Mouse (Mus musculus) fibroblast of lung, adult 2 months (primary cell): ENCODE measurements around the gene Prss41.
A peak's percentile ranks its signal among the peaks of the same experiment; 100 is the strongest.
"Not testable (repeated sequence)": the region's sequence is repeated elsewhere in the genome, so short reads cannot be mapped to it uniquely, and the experiment has no call there.

ENCODE experiments used
- DNase-seq: peaks from one replicate; pipeline ENCODE4 v3.0.0-alpha.2; 2011; ENCODE audit warnings: low read depth

The Prss41 gene

DNA sequence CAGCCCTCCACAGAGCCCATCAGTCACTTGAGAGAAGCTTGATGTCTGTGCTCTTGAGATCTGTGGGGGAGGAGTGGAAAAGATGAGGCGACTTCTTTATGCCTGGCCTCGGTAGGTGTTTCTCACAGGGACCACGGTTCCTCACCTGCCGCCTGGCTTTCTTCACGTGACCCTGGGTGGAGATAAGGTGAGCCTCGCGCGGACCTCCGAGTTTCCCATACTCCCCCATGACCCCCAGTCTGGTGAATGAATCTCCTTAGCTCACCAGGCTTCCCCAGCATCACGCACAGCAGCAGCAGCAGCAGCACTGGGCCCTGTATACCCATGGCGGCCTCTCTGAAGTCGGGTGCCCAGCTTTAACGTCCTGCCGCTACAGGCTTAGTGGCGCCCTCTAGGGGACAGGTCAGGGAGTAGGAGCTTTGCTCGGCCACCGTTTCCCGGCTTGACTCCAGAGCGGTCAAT is at the start of gene Prss41, which contains the start of gene Prss32:
Prss41 (minus strand) TSS at position 361 of the 462 bp plus-strand sequence.
Prss32 (plus strand) TSS at position 44 of the 462 bp plus-strand sequence.
- no peak for DNase-seq

GRCm38 (mm10) chr17:23880576-23880975 is 36.6 kb upstream of the Prss41 start, which contains the start of the genes Dcpp1 and Dcpp2:
Dcpp1 (plus strand) TSS chr17:23880876.
Dcpp2 (plus strand) TSS chr17:23880880.
- not testable (repeated sequence) for DNase-seq

DNA sequence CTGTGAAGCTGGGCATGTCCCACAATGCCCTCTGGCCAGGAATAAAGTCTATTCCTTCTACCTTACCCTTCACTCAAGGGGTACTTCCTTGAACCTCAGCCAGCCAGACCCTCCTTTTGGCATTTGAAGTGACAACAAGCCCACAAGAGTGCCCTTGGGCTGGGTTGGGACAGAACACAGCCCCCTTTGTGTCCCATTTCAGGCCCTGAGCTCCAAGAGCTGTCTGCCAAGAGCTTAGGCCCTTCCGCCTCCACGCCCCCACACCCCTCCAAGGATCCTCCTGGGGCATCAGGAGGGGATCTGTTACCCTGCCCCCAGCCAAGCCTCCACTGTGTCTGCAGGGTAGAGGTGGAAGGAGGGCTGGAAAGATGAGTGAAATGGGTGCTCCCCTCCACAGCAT is 33.2 kb upstream of the Prss41 start:
- no peak for DNase-seq

GRCm38 (mm10) chr17:23876741-23877140 is 32.8 kb upstream of the Prss41 start:
- no peak for DNase-seq

- DNase-seq = peak; percentile 32
Observed at GRCm38 (mm10) chr17:23873884-23874856, 30.2 kb upstream of the Prss41 start.

DNA sequence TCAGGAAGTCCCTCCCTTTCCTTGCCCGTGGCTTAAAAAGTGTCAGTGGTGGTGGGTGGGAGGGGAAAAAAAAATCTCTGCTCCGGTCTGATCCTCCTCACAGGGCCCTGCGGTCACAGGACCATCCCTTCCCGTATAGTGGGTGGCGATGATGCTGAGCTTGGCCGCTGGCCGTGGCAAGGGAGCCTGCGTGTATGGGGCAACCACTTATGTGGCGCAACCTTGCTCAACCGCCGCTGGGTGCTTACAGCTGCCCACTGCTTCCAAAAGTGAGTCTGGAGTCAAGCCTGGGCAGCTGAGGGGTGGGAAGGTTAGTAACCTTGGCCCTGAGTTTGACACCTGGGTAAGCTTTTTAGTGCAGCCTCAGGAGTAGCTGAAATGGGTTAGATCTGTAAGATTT is 24.5 kb upstream of the Prss41 start:
- DNase-seq = no peak

GRCm38 (mm10) chr17:23867756-23868155 is 23.8 kb upstream of the Prss41 start, which contains the start of gene Prss21:
Prss21 (plus strand) TSS chr17:23868056.
- DNase-seq = no peak

DNA sequence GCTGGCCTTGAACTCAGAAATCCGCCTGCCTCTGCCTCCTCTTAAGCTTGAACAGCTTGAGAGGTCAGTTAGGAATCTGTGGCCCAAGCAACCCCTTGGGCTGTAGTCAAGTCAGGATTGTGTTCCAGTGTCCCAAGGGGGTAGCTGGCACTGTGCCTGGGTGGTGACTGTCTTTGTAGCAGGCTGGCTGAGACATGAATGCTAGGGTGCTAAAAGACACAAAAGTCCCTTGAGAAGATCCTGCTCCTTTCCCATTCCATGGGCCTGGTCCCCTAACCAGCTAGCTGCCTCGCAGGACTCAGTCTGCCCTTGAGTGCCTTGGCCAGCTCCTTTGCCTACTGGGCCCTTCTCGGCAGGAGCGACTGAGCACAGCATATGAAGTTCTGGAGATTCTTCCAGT is 19.0 kb upstream of the Prss41 start:
- no peak for DNase-seq

DNA sequence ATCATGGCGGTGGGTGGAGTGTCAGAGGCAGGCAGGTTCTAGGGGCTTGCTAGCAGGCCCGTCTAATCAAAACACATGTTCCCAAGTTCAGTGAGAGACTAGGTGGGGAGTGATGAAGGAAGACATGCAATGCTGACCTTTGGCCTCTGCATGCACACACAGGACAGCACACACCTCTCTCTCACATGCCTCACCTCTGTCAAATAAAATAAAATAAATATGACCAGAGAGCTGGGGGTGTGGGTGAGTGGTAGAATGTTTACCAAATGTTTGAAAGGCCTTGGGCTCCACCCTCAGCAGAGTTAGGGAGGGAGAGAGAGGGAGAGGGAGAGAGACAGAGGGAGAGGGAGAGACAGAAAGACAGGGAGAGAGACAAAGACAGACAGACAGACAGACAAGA is 13.9 kb upstream of the Prss41 start:
- no peak for DNase-seq

GRCm38 (mm10) chr17:23857193-23857592 is 13.2 kb upstream of the Prss41 start:
- peak; percentile 19 for DNase-seq

GRCm38 (mm10) chr17:23854229-23854765 is 10.3 kb upstream of the Prss41 start:
- DNase-seq = no peak

GRCm38 (mm10) chr17:23853292-23853691 is 9.3 kb upstream of the Prss41 start:
- no peak for DNase-seq

GRCm38 (mm10) chr17:23850853-23851749 is 7.1 kb upstream of the Prss41 start:
- peak; percentile 28 for DNase-seq

DNA sequence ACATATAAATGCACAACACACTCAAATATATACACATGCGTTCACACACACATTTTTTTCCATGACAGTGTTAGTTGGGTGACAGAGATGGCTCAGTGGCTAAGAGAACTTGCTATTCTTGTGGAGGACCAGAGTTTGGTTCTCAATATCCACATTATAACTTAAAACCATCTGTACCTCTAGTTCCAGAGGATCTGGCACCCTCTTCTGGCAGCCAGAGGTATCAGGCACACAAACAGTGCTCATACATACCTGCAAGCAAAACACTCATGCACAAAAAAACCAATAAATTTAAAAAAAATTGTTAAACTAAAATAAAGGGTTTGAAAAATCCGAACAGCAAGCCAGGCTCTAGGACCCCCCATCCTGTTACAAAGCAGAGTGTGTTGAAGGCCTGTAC is 6.1 kb upstream of the Prss41 start:
- no peak for DNase-seq

- DNase-seq = no peak
Observed at GRCm38 (mm10) chr17:23843141-23843811, 696 bp downstream of the Prss41 start.

DNA sequence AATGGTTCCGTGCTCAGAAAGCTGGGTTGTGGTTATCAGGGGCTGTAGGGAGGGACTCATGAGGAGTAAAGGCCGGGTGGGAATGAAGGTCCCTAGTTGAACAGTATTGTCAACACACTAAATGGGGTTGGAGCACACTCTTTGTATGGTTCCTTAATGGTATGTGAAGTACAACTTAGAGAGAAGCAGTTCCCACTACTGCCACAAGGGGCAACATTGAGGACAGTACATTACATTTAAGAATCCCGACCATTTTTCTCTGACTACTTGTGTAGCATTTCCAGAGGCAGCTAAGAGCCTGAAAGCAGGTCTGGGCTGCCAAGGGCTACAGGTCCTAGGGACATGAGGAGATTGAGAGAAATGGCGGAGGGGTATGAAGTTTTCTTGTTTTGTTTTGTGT is 2.8 kb downstream of the Prss41 start:
- DNase-seq = peak; percentile 28

GRCm38 (mm10) chr17:23836006-23836575 is 7.9 kb downstream of the Prss41 start, which contains the start of gene Prss33:
Prss33 (minus strand) TSS chr17:23836056.
- no peak for DNase-seq

DNA sequence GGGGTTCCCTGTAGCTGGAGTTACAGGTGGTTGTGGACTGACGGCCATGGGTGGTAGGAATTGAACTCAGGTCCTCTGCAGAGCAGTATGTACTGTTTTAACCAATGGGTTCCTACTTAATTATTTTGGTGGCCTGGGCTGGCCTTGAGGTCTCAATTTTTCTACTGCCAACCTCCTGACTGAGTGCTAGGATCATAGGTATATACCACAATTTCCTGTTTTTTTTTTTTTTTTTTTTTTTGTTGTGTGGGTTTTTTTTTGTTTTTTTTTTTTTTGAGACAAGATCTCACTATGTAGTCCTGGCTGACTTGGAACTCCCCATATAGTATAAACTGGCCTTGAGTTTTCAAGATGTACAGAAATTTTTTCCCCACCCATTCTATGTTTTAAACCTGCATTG is 12.8 kb downstream of the Prss41 start:
- DNase-seq = no peak

DNA sequence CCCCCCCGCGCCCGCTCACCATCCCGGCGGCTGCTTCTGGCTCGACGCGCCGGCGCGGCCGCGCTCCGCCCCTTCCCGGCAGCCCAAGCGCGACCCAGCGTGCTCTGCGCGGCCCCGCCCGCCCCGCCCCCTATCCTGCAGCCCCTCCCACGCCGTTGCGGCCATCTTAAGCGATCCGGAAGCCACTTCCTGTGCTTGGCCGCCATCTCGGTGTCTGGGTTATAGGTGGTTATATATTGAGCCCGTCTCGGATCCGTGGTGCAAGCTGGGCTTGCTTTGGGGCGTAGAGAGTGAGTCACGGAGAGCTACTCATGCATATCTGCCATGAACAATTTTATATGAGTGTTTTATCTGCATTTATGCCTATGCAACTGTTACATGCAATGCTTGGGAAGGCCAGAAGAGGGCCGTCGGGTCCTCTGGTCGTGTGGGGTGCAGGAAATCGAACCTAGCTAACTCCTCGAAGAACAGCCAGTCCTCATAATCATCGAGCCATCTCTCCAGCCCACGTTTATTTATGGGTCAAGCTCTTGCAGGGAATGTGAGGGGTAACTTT is 14.8 kb downstream of the Prss41 start, which contains the start of gene Elob:
Elob (minus strand) TSS at position 73 of the 556 bp plus-strand sequence.
- peak; percentile 73 for DNase-seq

DNA sequence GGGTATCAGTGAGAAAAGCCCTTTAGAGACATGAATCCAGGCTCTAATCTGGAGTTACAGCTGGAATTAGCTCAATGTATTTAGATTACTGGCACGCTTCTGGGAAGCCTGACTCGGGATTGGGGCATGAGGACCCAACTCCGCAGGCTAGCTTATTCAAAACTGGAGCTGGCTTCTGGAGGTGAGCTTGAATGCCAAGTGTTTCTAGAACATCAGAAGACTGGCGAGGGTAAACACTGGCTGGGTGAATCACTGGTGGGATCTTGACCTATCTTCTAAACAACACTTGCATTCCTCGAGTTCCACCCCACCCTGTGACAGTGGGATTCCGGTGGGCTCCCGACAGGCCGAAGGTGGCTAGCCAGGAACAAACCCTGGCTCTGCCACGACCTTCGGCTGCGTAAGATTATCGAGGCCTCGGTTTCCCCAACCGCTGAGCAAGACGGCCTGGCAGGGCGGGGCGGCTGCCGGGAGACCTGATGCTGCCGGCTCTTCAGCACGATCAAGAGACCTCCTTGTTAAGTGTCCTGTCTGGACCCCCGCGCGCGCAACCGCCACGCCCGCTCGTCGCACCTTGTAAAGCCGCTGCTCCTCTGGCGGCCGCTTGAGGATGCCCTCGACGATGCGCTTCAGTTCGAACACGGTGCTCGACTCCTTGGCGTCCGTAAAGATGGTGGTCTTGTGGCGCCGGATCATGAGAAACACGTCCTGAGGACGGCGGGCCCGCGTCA is 15.5 kb downstream of the Prss41 start:
- no peak for DNase-seq
